Mouse (Mus musculus) embryonic fibroblast, embryonic 13.5 days (primary cell): ENCODE results near the gene Ntng2.

Source experiments
- CTCF ChIP-seq: IDR thresholded peaks from 2 replicates; pipeline ENCODE4 v1.5.1; 2011; ENCODE audit warnings: mild to moderate bottlenecking, control low read depth, low read length, moderate library complexity, borderline replicate concordance; ENCODE audit not compliant: insufficient read depth
- POLR2A ChIP-seq: IDR thresholded peaks from 2 replicates; pipeline ENCODE4 v1.6.1; 2011; ENCODE audit warnings: low read depth, mild to moderate bottlenecking, control low read depth, low read length, moderate library complexity

DNA sequence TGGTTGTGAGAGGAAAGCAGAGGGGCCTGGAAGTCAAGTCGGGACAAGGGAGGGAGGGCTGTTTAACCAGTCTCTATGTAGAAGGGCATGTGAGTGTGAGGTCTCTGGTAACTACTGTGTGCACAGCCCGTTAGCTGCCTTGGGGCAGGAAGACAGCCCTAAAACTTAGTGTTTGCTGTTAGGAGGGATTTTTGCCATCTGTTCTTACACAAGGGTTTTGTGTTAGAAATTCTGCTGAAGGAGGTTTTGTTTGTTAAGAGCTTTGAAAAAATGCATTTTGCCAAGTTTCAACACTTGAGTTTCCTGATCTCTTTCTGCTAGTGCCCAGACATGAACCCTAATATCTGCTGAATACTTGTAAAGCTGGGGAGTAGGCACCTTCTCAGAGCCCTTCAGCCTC lies 71.7 kb downstream of the Ntng2 start:
- TF ChIP-seq CTCF (no peak), POLR2A (no peak)
